28 mouse cellular contexts compared by ENCODE assay signal in the genomic region with DNA sequence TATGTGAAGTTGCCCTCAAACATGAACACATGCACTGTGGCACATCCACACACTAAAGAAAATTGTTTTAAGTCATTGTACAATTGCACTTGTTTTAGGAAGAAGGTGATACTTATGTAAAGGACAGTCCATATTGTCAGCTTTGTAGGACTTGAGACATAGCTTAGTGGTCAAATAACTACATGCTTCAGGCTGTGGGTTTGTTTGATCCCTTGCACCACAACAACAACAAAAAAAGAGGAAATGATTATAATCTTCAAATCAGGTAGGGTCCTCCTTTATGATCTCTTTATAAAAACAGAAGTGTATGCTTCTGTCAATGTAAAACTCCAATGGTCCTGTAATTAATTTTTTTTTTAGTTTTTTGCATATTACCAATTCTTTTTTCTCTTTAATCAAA. TPM values are rescaled to one million over a fixed set of nuclear protein-coding genes. Genes with fewer than 3 reads are reported as not detected.
DNase-seq lines count a peak whose midpoint lies in the region; ATAC-seq lines count a peak whose summit lies in the region.
"Had no signal": no experiment of that assay in that cellular context is flagged by ENCODE, and none has a peak within 500 bp of the region (broad histone marks: within the 10 kb centered on the region; RNA-seq: fewer than 3 reads in every experiment).

No protein-coding gene starts in this region.

- H3K27me3 ChIP-seq in kidney, embryonic 15.5 days: no peaks in the 10 kb centered on the region
- H3K27me3 ChIP-seq: CH12.LX; embryonic facial prominence, embryonic 13.5 days; embryonic facial prominence, embryonic 15.5 days; forebrain, embryonic 12.5 days; Patski had no signal

- no peaks in the 10 kb centered on the region for H3K4me1 ChIP-seq in kidney, embryonic 15.5 days
- H3K4me1 ChIP-seq: embryonic facial prominence, embryonic 15.5 days; forebrain, embryonic 10.5 days; forebrain, embryonic 12.5 days had no signal

- H3K9ac ChIP-seq in kidney, embryonic 15.5 days: no peak overlapping the region
- H3K9ac ChIP-seq: embryonic facial prominence, embryonic 13.5 days; embryonic facial prominence, embryonic 15.5 days; forebrain, embryonic 12.5 days had no signal

- no peak overlapping the region for H3K4me3 ChIP-seq in kidney, embryonic 15.5 days (replicated peaks)
- H3K4me3 ChIP-seq: embryonic facial prominence, embryonic 13.5 days; embryonic facial prominence, embryonic 15.5 days; erythroblast, embryonic 14.5 days; forebrain, embryonic 10.5 days; forebrain, embryonic 12.5 days had no signal

- H3K36me3 ChIP-seq in kidney, embryonic 15.5 days: peaks cover 3% of the 10 kb centered on the region

- DNase-seq in 416B (ENCODE audit: low read depth) (peak; percentile 46), A20 (ENCODE audit: low read depth, low spot score) (peak; percentile 49)
- DNase-seq in testis, postnatal 10 days (ENCODE audit: low spot score): no peak
- no peak for DNase-seq in layer of hippocampus, adult 9-10 months (ENCODE audit: low spot score)
- DNase-seq: adrenal gland, adult 8-10 months; adrenal gland, postnatal 14 days; adrenal gland, postnatal 36 days; cerebellum, adult 11-12 months; cerebellum, adult 2 months; cerebellum, adult 9-10 months; cerebellum, postnatal 10 days; cerebellum, postnatal 25 days; embryo, embryonic 11 days had no signal

- H3K27ac ChIP-seq in kidney, embryonic 15.5 days: no peak overlapping the region
- H3K27ac ChIP-seq: embryonic facial prominence, embryonic 13.5 days; embryonic facial prominence, embryonic 15.5 days; forebrain, embryonic 10.5 days; forebrain, embryonic 12.5 days had no signal

- ATAC-seq in granulocyte monocyte progenitor cell, adult 5-6 weeks (replicated peaks; ENCODE audit: poor library complexity, severe bottlenecking): peak; percentile 86
- peak; percentile 46; the same call in 1 of the 2 replicates for ATAC-seq in megakaryocyte progenitor cell, adult 5-6 weeks (replicated peaks; ENCODE audit: poor library complexity)
- ATAC-seq in kidney, embryonic 15.5 days (replicated peaks; ENCODE audit: low FRiP score): no peak
- ATAC-seq: activated CD4-positive, CD25-positive, alpha-beta regulatory T cell, adult 4 months; CD4-positive, CD25-positive, alpha-beta regulatory T cell, adult 4 months; forebrain, embryonic 14.5 days; forebrain, embryonic 16.5 days; Patski had no signal

- no peak overlapping the region for H3K4me2 ChIP-seq in kidney, embryonic 15.5 days
- H3K4me2 ChIP-seq: embryonic facial prominence, embryonic 13.5 days; embryonic facial prominence, embryonic 15.5 days; forebrain, embryonic 12.5 days had no signal

- no peaks in the 10 kb centered on the region for H3K9me3 ChIP-seq in kidney, embryonic 15.5 days (replicated peaks)
- H3K9me3 ChIP-seq: embryonic facial prominence, embryonic 13.5 days; embryonic facial prominence, embryonic 15.5 days; forebrain, embryonic 10.5 days; forebrain, embryonic 12.5 days; G1E had no signal

RNA-seq across cellular contexts. Expression of gene Fbxo36, which starts 40.5 kb away (rescaled TPM):
- 6.5 and 8.7 TPM in 2 replicates for total RNA-seq in granulocyte monocyte progenitor cell, adult 5-6 weeks (2014; fragmentation: Nextera tagmentation)
- total RNA-seq in granulocyte monocyte progenitor cell, adult 5-6 weeks (2017): 0.41 and 0.78 TPM in 2 replicates
- 4.8 and 9.0 TPM in 2 replicates for total RNA-seq in megakaryocyte progenitor cell, adult 5-6 weeks (2015)
- 0.84 and 2.0 TPM in 2 replicates for total RNA-seq in megakaryocyte progenitor cell, adult 5-6 weeks (2017)
- 10.4 and 11.1 TPM in 2 replicates for polyA plus RNA-seq in kidney, embryonic 15.5 days (2015; fragmentation: Nextera tagmentation; extraction: Ambion mirVana)

RNA-seq across cellular contexts. Expression of gene Trip12, which starts 41.1 kb away (rescaled TPM):
- 106 and 145 TPM in 2 replicates for total RNA-seq in granulocyte monocyte progenitor cell, adult 5-6 weeks (2014; fragmentation: Nextera tagmentation)
- total RNA-seq in granulocyte monocyte progenitor cell, adult 5-6 weeks (2017): 138 and 204 TPM in 2 replicates
- 100 and 112 TPM in 2 replicates for total RNA-seq in megakaryocyte progenitor cell, adult 5-6 weeks (2015)
- 189 and 250 TPM in 2 replicates for total RNA-seq in megakaryocyte progenitor cell, adult 5-6 weeks (2017)
- polyA plus RNA-seq in kidney, embryonic 15.5 days (2015; fragmentation: Nextera tagmentation; extraction: Ambion mirVana): 61.5 and 65.3 TPM in 2 replicates

Comparison
In these comparisons a context has a peak if more than half of its experiments do, and no peak if none do; other contexts are left out.
1. DNase-seq: peak in 416B (single experiment) and A20 (single experiment); none in testis, postnatal 10 days (single experiment) and layer of hippocampus, adult 9-10 months (single experiment).